In genomic region chr13:97290747-97291146, GRCm38 (mm10) we compare ENCODE assay signal across 17 mouse cellular contexts. TPM values are rescaled to one million over a fixed set of nuclear protein-coding genes. Genes with fewer than 3 reads are reported as not detected.
DNase-seq lines count a peak whose midpoint lies in the region; ATAC-seq and TF ChIP-seq lines count a peak whose summit lies in the region.
"Had no signal": no experiment of that assay in that cellular context is flagged by ENCODE, and none has a peak within 500 bp of the region (broad histone marks: within the 10 kb centered on the region; RNA-seq: fewer than 3 reads in every experiment).

No protein-coding gene starts in this region.

- H3K4me1 ChIP-seq in heart, embryonic 12.5 days (replicated peaks) = peaks cover 20% of the 10 kb centered on the region
- H3K4me1 ChIP-seq in limb, embryonic 10.5 days = peaks cover 41% of the 10 kb centered on the region

- no peaks in the 10 kb centered on the region for H3K27me3 ChIP-seq in heart, embryonic 12.5 days (replicated peaks)
- H3K27me3 ChIP-seq in limb, embryonic 10.5 days (ENCODE audit: low read depth, poor library complexity, severe bottlenecking) = peaks cover 3% of the 10 kb centered on the region; the same call in 1 of the 2 replicates
- H3K27me3 ChIP-seq: Patski had no signal

- H3K4me3 ChIP-seq in heart, embryonic 12.5 days = no peak overlapping the region
- no peak overlapping the region for H3K4me3 ChIP-seq in limb, embryonic 10.5 days

- no peak for TF ChIP-seq POLR2A in brain, embryonic 14.5 days (IDR thresholded peaks at IDR 0.05; ENCODE audit: borderline replicate concordance, extremely low read depth, insufficient read depth, insufficient read length, poor library complexity, severe bottlenecking)

- no peaks in the 10 kb centered on the region for H3K9me3 ChIP-seq in heart, embryonic 12.5 days (replicated peaks)
- no peaks in the 10 kb centered on the region for H3K9me3 ChIP-seq in limb, embryonic 10.5 days (replicated peaks)

- 33% methylated on average over 3 of the region's 3 CpGs for WGBS in heart, embryonic 12.5 days
- 19% methylated on average over 3 of the region's 3 CpGs for WGBS in limb, embryonic 10.5 days

- 0 out of 2 replicates have a peak overlapping the region, but pooled peaks have one; percentile 18 for H3K4me2 ChIP-seq in heart, embryonic 12.5 days

- TF ChIP-seq CTCF in brain, embryonic 14.5 days (IDR thresholded peaks at IDR 0.05; ENCODE audit: borderline replicate concordance, extremely low read depth, insufficient read depth, insufficient read length) = no peak

- H3K9ac ChIP-seq in heart, embryonic 12.5 days = no peak overlapping the region

- ATAC-seq in heart, embryonic 12.5 days (ENCODE audit: insufficient number of reproducible peaks, low FRiP score) = no peak
- ATAC-seq: Patski had no signal

- no peak overlapping the region for H3K27ac ChIP-seq in heart, embryonic 12.5 days (ENCODE audit: poor library complexity, severe bottlenecking)
- peak overlapping the region; percentile 64; the same call in 1 of the 2 replicates for H3K27ac ChIP-seq in limb, embryonic 10.5 days
- H3K27ac ChIP-seq: stomach, postnatal 0 days had no signal

- DNase-seq in heart, adult 11 months = no peak
- DNase-seq in MN1 (ENCODE audit: low spot score) = peak; percentile 62
- DNase-seq in brain, embryonic 14.5 days (ENCODE audit: low read depth) = peak; percentile 60
- no peak for DNase-seq in limb, embryonic 10.5 days (ENCODE audit: low spot score)
- no peak for DNase-seq in gastrocnemius, postnatal 25 days
- no peak for DNase-seq in Muller cell, postnatal 12 days (ENCODE audit: inconsistent ontology term)
- DNase-seq in frontal cortex, postnatal 25 days (ENCODE audit: low spot score in 2 of 2) = no peak
- DNase-seq: cerebellum, adult 11-12 months; heart, postnatal 36 days; kidney, adult 18-20 months; kidney, postnatal 25 days; layer of hippocampus, adult 9-11 months; lung, postnatal 4 days; thymus, postnatal 25 days had no signal

- no peaks in the 10 kb centered on the region for H3K36me3 ChIP-seq in heart, embryonic 12.5 days
- H3K36me3 ChIP-seq in limb, embryonic 10.5 days = no peaks in the 10 kb centered on the region

RNA-seq across cellular contexts. Expression of gene Enc1, which starts 49.8 kb away (rescaled TPM):
- polyA plus RNA-seq in heart, embryonic 12.5 days (2016; fragmentation: Nextera tagmentation; extraction: Ambion mirVana) = 4.5 and 5.7 TPM in 2 replicates
- 249 and 303 TPM in 2 replicates for polyA plus RNA-seq in brain, embryonic 14.5 days (2012; rRNA removed)
- polyA plus RNA-seq in limb, embryonic 10.5 days (2016; fragmentation: Nextera tagmentation; extraction: Ambion mirVana) = 2.5 and 4.3 TPM in 2 replicates
- total RNA-seq in gastrocnemius, postnatal 25 days (2021) = 1 to 10 TPM; 1.6 to 1.8 TPM

Comparison
In these comparisons a context has a peak if more than half of its experiments do, and no peak if none do; other contexts are left out.
1. DNase-seq: peak in MN1 (single experiment) and brain, embryonic 14.5 days (single experiment); none in heart, adult 11 months (single experiment), limb, embryonic 10.5 days (single experiment), gastrocnemius, postnatal 25 days (single experiment), Muller cell, postnatal 12 days (single experiment) and frontal cortex, postnatal 25 days (0 of 2).
2. RNA of gene Enc1, which starts 49.8 kb away (polyA plus RNA-seq): 249 to 303 TPM in brain, embryonic 14.5 days; 4.5 to 5.7 TPM in heart, embryonic 12.5 days and 2.5 to 4.3 TPM in limb, embryonic 10.5 days; every median in the first group is over 10 times any median in the second.